Mouse (Mus musculus) lung, postnatal 0 days (tissue): ENCODE measurements around the gene Ksr1.

Experiments used
- CTCF ChIP-seq: IDR thresholded peaks from 2 replicates; pipeline ENCODE4 v1.5.1; 2016; ENCODE audit warnings: antibody characterized with exemption, mild to moderate bottlenecking
- EP300 ChIP-seq: IDR thresholded peaks from 2 replicates; pipeline ENCODE4 v1.6.1; 2016; ENCODE audit warnings: antibody characterized with exemption, mild to moderate bottlenecking, control low read depth

GRCm38 (mm10) chr11:79005578-79006394, 140.4 kb downstream of the Ksr1 start:
- TF ChIP-seq CTCF = no peak
- TF ChIP-seq EP300 = no peak
